Mouse (Mus musculus): ENCODE results near the gene Izumo1. TPM values are rescaled to one million over a fixed set of nuclear protein-coding genes. Genes with fewer than 3 reads are reported as not detected.
"Not testable (repeated sequence)": the region's sequence is repeated elsewhere in the genome, so short reads cannot be mapped to it uniquely, and the experiment has no call there.

Gene Izumo1
- polyA plus RNA-seq, 1 experiment, result 0.18 TPM

DNA sequence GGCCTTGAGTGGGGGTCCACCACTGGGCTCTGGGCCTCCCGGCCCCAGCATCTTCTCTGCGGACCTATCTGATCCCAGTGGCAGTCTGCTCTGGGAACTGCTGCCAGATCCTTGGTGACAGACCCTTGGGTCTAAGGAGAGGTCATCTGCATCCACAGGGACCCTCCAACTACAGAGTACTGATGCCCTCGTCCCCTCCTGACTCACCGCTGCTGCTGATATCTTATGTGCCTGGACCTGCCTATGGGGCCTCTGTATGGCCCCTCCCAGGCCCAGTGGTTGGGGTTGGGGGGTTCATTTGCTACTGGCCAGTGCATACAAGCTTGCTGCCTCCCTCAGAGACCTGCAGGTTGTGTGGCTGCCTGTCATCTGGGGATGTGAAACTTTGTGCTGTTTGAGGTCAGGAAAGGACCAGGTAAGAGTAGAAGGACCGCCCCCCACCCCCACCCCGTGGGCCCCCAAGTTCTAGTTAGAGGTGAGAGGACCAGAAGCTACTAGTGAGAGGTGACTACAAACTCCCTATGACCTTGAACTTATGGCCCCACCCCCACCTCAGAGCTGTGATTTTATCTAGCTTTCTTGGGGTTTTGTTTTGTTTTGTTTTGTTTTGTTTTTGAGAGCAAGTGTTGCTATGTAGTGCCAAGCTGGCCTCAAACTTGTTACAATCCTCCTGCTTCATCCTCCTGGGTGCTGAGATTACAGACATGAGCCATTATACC, 23.4 kb downstream of the Izumo1 start:
- no peak for TF ChIP-seq CTCF (IDR thresholded peaks at IDR 0.05; ENCODE audit: borderline replicate concordance, insufficient read depth, low read depth, low read length)
- TF ChIP-seq POLR2A (IDR thresholded peaks at IDR 0.05; ENCODE audit: borderline replicate concordance, insufficient read depth, low read length), result no peak
- peak overlapping the region; percentile 54 for H3K4me3 ChIP-seq (replicated peaks; ENCODE audit: insufficient read depth, low read depth, low read length)
- 66% methylated on average over 6 of the region's 6 CpGs for WGBS
- DNase-seq, result no peak
- H3K4me1 ChIP-seq (ENCODE audit: control insufficient read depth, insufficient read depth, low read length), result peaks cover 22% of the 10 kb centered on the region
- peak overlapping the region; percentile 32 for H3K27ac ChIP-seq (ENCODE audit: insufficient read depth, low read length)
- H3K27me3 ChIP-seq (ENCODE audit: control insufficient read depth, insufficient read depth, low read length), result no peaks in the 10 kb centered on the region

- WGBS, result 83% methylated on average over 7 of the region's 7 CpGs
These were observed 24.0 kb downstream of the Izumo1 start for GRCm38 (mm10) chr7:45645591-45645971.

GRCm38 (mm10) chr7:45646671-45647070, 25.1 kb downstream of the Izumo1 start:
- Histone ChIP-seq H3K27ac (ENCODE audit: insufficient read depth, low read length) (no peak overlapping the region), H3K4me1 (ENCODE audit: control insufficient read depth, insufficient read depth, low read length) (peaks cover 10% of the 10 kb centered on the region), H3K27me3 (ENCODE audit: control insufficient read depth, insufficient read depth, low read length) (no peaks in the 10 kb centered on the region), H3K4me3 (replicated peaks; ENCODE audit: insufficient read depth, low read depth, low read length) (no peak overlapping the region)
- no peak for DNase-seq
- WGBS, result 66% methylated on average over 4 of the region's 4 CpGs
- no peak for TF ChIP-seq POLR2A (IDR thresholded peaks at IDR 0.05; ENCODE audit: borderline replicate concordance, insufficient read depth, low read length)
- no peak for TF ChIP-seq CTCF (IDR thresholded peaks at IDR 0.05; ENCODE audit: borderline replicate concordance, insufficient read depth, low read depth, low read length)

More at GRCm38 (mm10) chr7:45645591-45645971, 24.0 kb downstream of the Izumo1 start:
- DNase-seq, result no peak
- H3K4me3 ChIP-seq (replicated peaks; ENCODE audit: insufficient read depth, low read depth, low read length), result no peak overlapping the region
- H3K27me3 ChIP-seq (ENCODE audit: control insufficient read depth, insufficient read depth, low read length), result no peaks in the 10 kb centered on the region
- TF ChIP-seq POLR2A (IDR thresholded peaks at IDR 0.05; ENCODE audit: borderline replicate concordance, insufficient read depth, low read length) (no peak), CTCF (IDR thresholded peaks at IDR 0.05; ENCODE audit: borderline replicate concordance, insufficient read depth, low read depth, low read length) (no peak)
- peaks cover 21% of the 10 kb centered on the region for H3K4me1 ChIP-seq (ENCODE audit: control insufficient read depth, insufficient read depth, low read length)
- H3K27ac ChIP-seq (ENCODE audit: insufficient read depth, low read length), result no peak overlapping the region

DNA sequence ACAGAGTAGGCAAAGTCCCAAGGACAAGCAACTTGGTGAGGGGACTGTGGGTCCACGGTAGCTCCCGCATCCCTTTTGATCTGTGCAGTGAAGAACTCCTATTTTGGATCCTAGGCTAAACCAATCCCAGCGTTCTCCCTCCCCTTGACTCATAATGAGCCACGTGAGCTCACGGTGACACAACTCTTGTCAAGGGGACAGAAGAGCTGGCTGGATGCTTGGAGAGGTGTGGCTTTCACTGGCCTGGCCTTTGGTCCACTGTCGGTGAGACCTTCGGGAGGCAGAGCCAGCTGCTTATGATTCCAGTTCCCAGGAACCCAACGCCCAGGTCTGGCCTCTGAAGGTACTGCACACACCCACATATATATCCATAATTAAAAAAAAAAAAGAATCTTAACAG, 27.7 kb downstream of the Izumo1 start:
- Histone ChIP-seq H3K4me3 (replicated peaks; ENCODE audit: insufficient read depth, low read depth, low read length) (no peak overlapping the region), H3K27ac (ENCODE audit: insufficient read depth, low read length) (no peak overlapping the region), H3K4me1 (ENCODE audit: control insufficient read depth, insufficient read depth, low read length) (no peaks in the 10 kb centered on the region; the same call in 1 of the 2 replicates), H3K27me3 (ENCODE audit: control insufficient read depth, insufficient read depth, low read length) (no peaks in the 10 kb centered on the region)
- WGBS, result 69% methylated on average over 8 of the region's 8 CpGs
- TF ChIP-seq POLR2A (IDR thresholded peaks at IDR 0.05; ENCODE audit: borderline replicate concordance, insufficient read depth, low read length) (no peak), CTCF (IDR thresholded peaks at IDR 0.05; ENCODE audit: borderline replicate concordance, insufficient read depth, low read depth, low read length) (no peak)
- no peak for DNase-seq

DNA sequence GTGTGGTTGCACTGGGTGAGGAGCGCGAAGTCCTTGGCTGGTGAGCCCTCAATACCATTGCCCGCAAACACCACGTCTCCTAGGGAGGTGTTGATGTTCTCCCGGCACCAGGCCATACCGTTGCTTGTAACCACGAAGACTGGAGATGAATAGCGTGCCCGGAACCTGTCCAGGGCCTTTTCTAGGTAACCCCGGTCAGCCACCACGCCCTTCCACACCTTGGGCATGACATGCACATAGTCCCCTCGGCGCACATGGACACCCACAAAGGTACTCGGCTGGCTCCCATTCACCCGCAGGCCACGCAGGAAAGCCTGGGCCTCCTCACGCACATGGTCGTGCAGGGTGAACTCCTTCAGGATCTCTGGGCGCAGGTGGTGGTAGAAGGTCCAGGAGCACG, 28.9 kb downstream of the Izumo1 start:
- H3K27ac ChIP-seq (ENCODE audit: insufficient read depth, low read length); H3K4me1 ChIP-seq (ENCODE audit: control insufficient read depth, insufficient read depth, low read length); DNase-seq; H3K27me3 ChIP-seq (ENCODE audit: control insufficient read depth, insufficient read depth, low read length); H3K4me3 ChIP-seq (replicated peaks; ENCODE audit: insufficient read depth, low read depth, low read length): not testable (repeated sequence)
- WGBS, result 93% methylated on average over 20 of the region's 20 CpGs

DNA sequence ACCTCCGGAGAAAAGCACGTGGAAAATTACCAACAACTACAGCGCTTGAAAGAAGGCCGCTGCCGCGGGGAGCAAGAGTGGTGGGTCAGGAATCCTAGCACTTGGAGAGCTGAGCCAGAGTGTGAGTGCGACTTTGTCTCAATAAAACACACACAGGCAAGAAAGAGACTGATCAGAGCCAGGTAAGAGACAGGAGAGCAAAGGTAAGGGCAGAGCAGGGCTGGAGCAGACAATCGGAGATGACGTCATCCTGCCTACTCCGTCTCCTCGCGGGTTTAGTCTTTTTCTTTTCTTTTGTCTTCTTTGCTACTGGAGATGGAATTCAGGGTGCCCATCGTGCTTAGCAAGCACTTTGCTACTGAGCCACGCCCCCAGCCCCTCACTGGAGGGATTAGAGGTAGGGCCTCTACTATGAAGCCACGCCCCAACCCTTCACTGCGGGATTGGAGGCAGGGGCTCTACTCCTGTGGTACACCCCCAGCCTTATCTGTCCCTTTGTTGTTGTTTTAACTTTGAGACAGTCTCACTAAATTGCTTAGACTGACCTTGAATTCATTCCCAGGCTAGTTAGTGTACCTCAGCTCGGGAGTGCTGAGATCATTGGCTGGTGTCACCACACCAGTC, 32.9 kb downstream of the Izumo1 start:
- Histone ChIP-seq H3K4me1 (ENCODE audit: control insufficient read depth, insufficient read depth, low read length) (no peaks in the 10 kb centered on the region), H3K4me3 (replicated peaks; ENCODE audit: insufficient read depth, low read depth, low read length) (no peak overlapping the region), H3K27me3 (ENCODE audit: control insufficient read depth, insufficient read depth, low read length) (no peaks in the 10 kb centered on the region), H3K27ac (ENCODE audit: insufficient read depth, low read length) (no peak overlapping the region)
- TF ChIP-seq CTCF (IDR thresholded peaks at IDR 0.05; ENCODE audit: borderline replicate concordance, insufficient read depth, low read depth, low read length) (no peak), POLR2A (IDR thresholded peaks at IDR 0.05; ENCODE audit: borderline replicate concordance, insufficient read depth, low read length) (no peak)
- 45% methylated on average over 17 of the region's 17 CpGs for WGBS
- DNase-seq, result no peak

DNA sequence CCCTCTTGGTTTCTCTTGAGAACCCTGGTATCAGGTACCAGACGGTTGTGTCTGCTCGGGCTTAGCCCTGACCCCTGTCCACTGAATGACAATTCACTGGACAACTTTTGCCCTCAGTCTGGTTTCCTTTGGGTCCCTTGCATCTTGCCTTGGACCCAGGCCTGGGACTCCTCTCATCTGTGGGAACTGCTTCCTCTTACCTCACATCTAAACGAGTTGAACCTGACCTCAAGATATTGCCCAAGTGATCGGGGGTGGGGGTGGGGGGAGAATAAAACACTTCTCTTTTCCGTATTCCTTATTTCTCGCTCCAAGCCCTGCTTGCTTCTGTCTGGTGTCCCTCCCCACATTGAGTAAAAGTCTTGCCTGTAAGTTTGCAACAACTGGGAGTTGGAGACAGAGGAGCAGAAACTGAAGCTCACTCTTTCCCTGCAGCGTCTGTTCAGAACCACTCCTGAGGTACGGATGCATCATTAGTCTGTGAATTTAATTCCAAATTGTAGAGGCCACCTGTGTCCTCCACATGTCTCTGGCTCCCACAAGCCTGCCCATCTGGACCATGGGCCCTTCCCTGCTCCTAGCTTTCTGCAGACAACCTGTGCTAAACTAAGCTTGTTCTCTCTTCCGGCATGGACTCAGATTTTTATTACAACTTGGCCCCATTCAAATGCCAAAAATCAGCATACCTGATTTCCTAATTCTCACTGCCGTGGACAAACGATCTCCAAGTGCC, 39.3 kb downstream of the Izumo1 start:
- no peaks in the 10 kb centered on the region for H3K27me3 ChIP-seq (ENCODE audit: control insufficient read depth, insufficient read depth, low read length)

DNA sequence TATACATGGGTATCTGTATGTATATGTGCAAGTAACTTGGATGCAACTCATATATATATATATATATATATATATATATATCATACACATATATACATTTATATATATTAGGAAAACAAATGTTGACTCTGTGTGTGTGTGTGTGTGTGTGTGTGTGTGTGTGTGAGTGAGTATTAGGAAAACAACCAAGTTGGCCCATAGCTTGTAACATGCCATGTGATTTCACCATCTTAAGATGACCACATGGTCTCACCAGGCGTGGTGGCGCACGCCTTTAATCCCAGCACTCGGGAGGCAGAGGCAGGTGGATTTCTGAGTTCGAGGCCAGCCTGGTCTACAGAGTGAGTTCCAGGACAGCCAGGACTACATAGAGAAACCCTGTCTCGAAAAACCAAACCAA, 40.1 kb downstream of the Izumo1 start:
- H3K27me3 ChIP-seq (ENCODE audit: control insufficient read depth, insufficient read depth, low read length); H3K4me3 ChIP-seq (replicated peaks; ENCODE audit: insufficient read depth, low read depth, low read length); H3K27ac ChIP-seq (ENCODE audit: insufficient read depth, low read length); DNase-seq: not testable (repeated sequence)
- H3K4me1 ChIP-seq (ENCODE audit: control insufficient read depth, insufficient read depth, low read length), result peaks cover 11% of the 10 kb centered on the region
- 91% methylated on average over 6 of the region's 6 CpGs for WGBS

More for the DNA sequence above, 39.3 kb downstream of the Izumo1 start:
- DNase-seq, result peak in 1 of 2 experiments; percentile 53
- peaks cover 11% of the 10 kb centered on the region for H3K4me1 ChIP-seq (ENCODE audit: control insufficient read depth, insufficient read depth, low read length)
- no peak for TF ChIP-seq POLR2A (IDR thresholded peaks at IDR 0.05; ENCODE audit: borderline replicate concordance, insufficient read depth, low read length)
- no peak for TF ChIP-seq CTCF (IDR thresholded peaks at IDR 0.05; ENCODE audit: borderline replicate concordance, insufficient read depth, low read depth, low read length)
- WGBS, result 49% methylated on average over 11 of the region's 11 CpGs
- H3K4me3 ChIP-seq (replicated peaks; ENCODE audit: insufficient read depth, low read depth, low read length), result no peak overlapping the region
- 0 out of 2 replicates have a peak overlapping the region, but pooled peaks have one; percentile 23 for H3K27ac ChIP-seq (ENCODE audit: insufficient read depth, low read length)

All from cerebellum, adult 2 months (tissue).